Mouse (Mus musculus): ENCODE data around the gene Igsf3. TPM values are rescaled to one million over a fixed set of nuclear protein-coding genes. Genes with fewer than 3 reads are reported as not detected.

The Igsf3 gene
- total and polyA plus RNA-seq, 3 experiments = not detected

DNA sequence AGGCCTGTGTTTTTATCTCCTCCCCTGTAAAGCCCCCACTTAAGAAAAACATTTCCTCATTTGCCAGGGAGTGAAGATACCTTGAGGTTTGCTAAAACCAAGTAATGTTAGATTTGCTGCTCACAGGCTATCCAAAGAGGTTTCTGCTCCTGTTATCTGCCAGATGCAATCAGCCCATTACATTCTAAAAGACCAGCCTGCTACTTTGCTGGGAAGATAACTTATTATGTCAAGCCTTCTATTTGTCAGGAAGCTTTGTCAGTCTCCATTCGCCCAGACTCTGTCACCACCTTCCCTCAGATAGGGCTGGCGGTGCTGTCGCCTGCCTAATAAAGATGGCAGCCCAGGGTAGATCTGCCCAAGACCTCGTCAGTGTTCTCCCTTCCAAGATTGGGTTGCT lies 59.6 kb downstream of the Igsf3 start:
- no peak overlapping the region for H3K4me3 ChIP-seq (ENCODE audit: control insufficient read depth in 1 of 2, insufficient read depth in 1 of 2, low read depth in 2 of 2, low read length in 2 of 2)
- DNase-seq (ENCODE audit: low read depth, low spot score) = no peak
- H3K9ac ChIP-seq (ENCODE audit: control insufficient read depth, low read depth, low read length, poor library complexity, severe bottlenecking) = no peak overlapping the region
- no peak for TF ChIP-seq MAX (IDR thresholded peaks at IDR 0.05; ENCODE audit: low read length)
- TF ChIP-seq CTCF (IDR thresholded peaks at IDR 0.05 in 2 of 3, conservative IDR thresholded peaks at IDR 0.05 in 1 of 3; ENCODE audit: control insufficient read depth in 1 of 3, insufficient read depth in 1 of 3, low read depth in 2 of 3, low read length in 3 of 3, poor library complexity in 1 of 3, severe bottlenecking in 1 of 3) = no peak
- TF ChIP-seq BHLHE40 (IDR thresholded peaks at IDR 0.05; ENCODE audit: borderline replicate concordance, low read depth, low read length) = no peak
- no peak for TF ChIP-seq ZKSCAN1 (IDR thresholded peaks at IDR 0.05; ENCODE audit: low read depth, low read length)
- TF ChIP-seq MYC (IDR thresholded peaks at IDR 0.05; ENCODE audit: low read depth, low read length) = no peak
- TF ChIP-seq GABPA (IDR thresholded peaks at IDR 0.05; ENCODE audit: low read depth, low read length) = no peak
- TF ChIP-seq ETS1 (IDR thresholded peaks at IDR 0.05; ENCODE audit: low read depth, low read length) = no peak
- TF ChIP-seq CHD2 (IDR thresholded peaks at IDR 0.05; ENCODE audit: low read length) = no peak
- no peak for TF ChIP-seq SIN3A (IDR thresholded peaks at IDR 0.05; ENCODE audit: low read length)
- TF ChIP-seq MAZ (IDR thresholded peaks at IDR 0.05; ENCODE audit: low read depth, low read length) = no peak
- TF ChIP-seq POLR2A (IDR thresholded peaks at IDR 0.05; ENCODE audit: control insufficient read depth in 1 of 2, insufficient read depth in 1 of 2, low read depth in 1 of 2, low read length in 2 of 2, poor library complexity in 1 of 2) = no peak
- no peak overlapping the region for H3K27ac ChIP-seq (ENCODE audit: control insufficient read depth, low read depth, low read length)
- H3K4me1 ChIP-seq (ENCODE audit: control insufficient read depth in 1 of 2, insufficient read depth in 2 of 2, low read length in 2 of 2) = no peaks in the 10 kb centered on the region
- H3K36me3 ChIP-seq (ENCODE audit: control insufficient read depth in 1 of 2, insufficient read depth in 2 of 2, low read length in 2 of 2) = no peaks in the 10 kb centered on the region
- H3K27me3 ChIP-seq (ENCODE audit: control insufficient read depth in 1 of 2, insufficient read depth in 2 of 2, low read length in 2 of 2) = no peaks in the 10 kb centered on the region
- no peaks in the 10 kb centered on the region for H3K79me2 ChIP-seq (ENCODE audit: control insufficient read depth, insufficient read depth, low read length, poor library complexity)
- H3K9me3 ChIP-seq (replicated peaks; ENCODE audit: insufficient read depth, low read length) = no peaks in the 10 kb centered on the region

- Histone ChIP-seq H3K9ac (ENCODE audit: control insufficient read depth, low read depth, low read length, poor library complexity, severe bottlenecking) (no peak overlapping the region), H3K9me3 (replicated peaks; ENCODE audit: insufficient read depth, low read length) (no peaks in the 10 kb centered on the region), H3K79me2 (ENCODE audit: control insufficient read depth, insufficient read depth, low read length, poor library complexity) (no peaks in the 10 kb centered on the region), H3K36me3 (ENCODE audit: control insufficient read depth in 1 of 2, insufficient read depth in 2 of 2, low read length in 2 of 2) (no peaks in the 10 kb centered on the region), H3K27ac (ENCODE audit: control insufficient read depth, low read depth, low read length) (no peak overlapping the region), H3K4me3 (ENCODE audit: control insufficient read depth in 1 of 2, insufficient read depth in 1 of 2, low read depth in 2 of 2, low read length in 2 of 2) (no peak overlapping the region), H3K4me1 (ENCODE audit: control insufficient read depth in 1 of 2, insufficient read depth in 2 of 2, low read length in 2 of 2) (no peaks in the 10 kb centered on the region), H3K27me3 (ENCODE audit: control insufficient read depth in 1 of 2, insufficient read depth in 2 of 2, low read length in 2 of 2) (no peaks in the 10 kb centered on the region)
- DNase-seq (ENCODE audit: low read depth, low spot score) = no peak
- no peak for TF ChIP-seq MAFK (IDR thresholded peaks at IDR 0.05; ENCODE audit: borderline replicate concordance, low read depth, low read length)
- TF ChIP-seq ETS1 (IDR thresholded peaks at IDR 0.05; ENCODE audit: low read depth, low read length) = no peak
- no peak for TF ChIP-seq SMC3 (IDR thresholded peaks at IDR 0.05; ENCODE audit: low read depth, low read length)
- TF ChIP-seq POLR2AphosphoS5 (IDR thresholded peaks at IDR 0.05; ENCODE audit: borderline replicate concordance, low read depth, low read length) = no peak
- TF ChIP-seq GATA1 (IDR thresholded peaks at IDR 0.05; ENCODE audit: low read depth, low read length) = no peak
- TF ChIP-seq KAT2A (conservative IDR thresholded peaks at IDR 0.05; ENCODE audit: low read depth, low read length) = no peak
- TF ChIP-seq HCFC1 (IDR thresholded peaks at IDR 0.05; ENCODE audit: low read depth, low read length) = no peak
- TF ChIP-seq TCF12 (IDR thresholded peaks at IDR 0.05; ENCODE audit: low read depth, low read length) = no peak
- TF ChIP-seq BHLHE40 (IDR thresholded peaks at IDR 0.05; ENCODE audit: borderline replicate concordance, low read depth, low read length) = no peak
- no peak for TF ChIP-seq TAL1 (IDR thresholded peaks at IDR 0.05; ENCODE audit: low read length)
- no peak for TF ChIP-seq ZKSCAN1 (IDR thresholded peaks at IDR 0.05; ENCODE audit: low read depth, low read length)
- TF ChIP-seq NELFE (IDR thresholded peaks at IDR 0.05; ENCODE audit: low read depth, low read length) = no peak
- no peak for TF ChIP-seq MAZ (IDR thresholded peaks at IDR 0.05; ENCODE audit: low read depth, low read length)
Measured at GRCm38 (mm10) chr3:101437021-101437563, 60.2 kb downstream of the Igsf3 start.
